Mouse (Mus musculus) hindlimb bud, embryonic 11.5 days (tissue): ENCODE measurements around the gene Lamp1.
A peak's percentile ranks its signal among the peaks of the same experiment; 100 is the strongest.

Experiments used
- DNase-seq: peaks from one replicate; pipeline ENCODE4 v3.0.0-alpha.2; 2012; ENCODE audit warnings: low read depth, low spot score; ENCODE audit errors: extremely low spot score

Gene Lamp1

DNA sequence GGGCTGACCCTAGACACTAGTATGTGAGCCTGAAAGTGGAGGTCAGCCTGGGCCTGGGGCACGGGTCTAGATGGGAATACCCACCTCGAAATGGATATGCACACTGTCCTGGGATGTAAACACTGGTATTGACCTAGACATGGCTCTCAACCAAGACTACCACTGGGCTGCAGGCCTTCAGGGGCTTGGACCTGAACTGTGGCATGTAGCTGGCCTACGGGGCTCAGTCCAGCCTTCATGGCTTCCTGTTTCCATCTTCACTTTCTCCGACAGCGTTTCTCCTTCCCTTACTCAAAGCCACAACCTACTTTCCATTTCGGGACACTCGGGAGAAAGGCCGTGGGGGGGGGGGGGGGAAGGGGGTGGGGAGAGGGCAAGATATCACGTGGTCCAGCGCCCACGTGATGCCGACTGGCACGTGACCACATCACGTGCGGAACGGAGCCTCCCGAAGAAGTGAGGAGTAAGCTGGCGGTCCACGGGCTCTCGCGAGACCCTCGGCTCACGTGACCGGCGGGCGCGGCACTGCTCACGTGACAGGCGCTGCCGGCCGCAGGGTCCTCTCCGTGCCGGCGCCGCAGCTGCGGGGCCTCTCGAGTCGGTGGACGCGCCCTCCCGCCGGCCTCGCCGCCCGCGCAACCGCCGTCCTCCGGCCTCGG, at the start of gene Lamp1:
Lamp1 (plus strand) TSS at position 444 of the 659 bp plus-strand sequence.
- DNase-seq: peak; percentile 100

DNA sequence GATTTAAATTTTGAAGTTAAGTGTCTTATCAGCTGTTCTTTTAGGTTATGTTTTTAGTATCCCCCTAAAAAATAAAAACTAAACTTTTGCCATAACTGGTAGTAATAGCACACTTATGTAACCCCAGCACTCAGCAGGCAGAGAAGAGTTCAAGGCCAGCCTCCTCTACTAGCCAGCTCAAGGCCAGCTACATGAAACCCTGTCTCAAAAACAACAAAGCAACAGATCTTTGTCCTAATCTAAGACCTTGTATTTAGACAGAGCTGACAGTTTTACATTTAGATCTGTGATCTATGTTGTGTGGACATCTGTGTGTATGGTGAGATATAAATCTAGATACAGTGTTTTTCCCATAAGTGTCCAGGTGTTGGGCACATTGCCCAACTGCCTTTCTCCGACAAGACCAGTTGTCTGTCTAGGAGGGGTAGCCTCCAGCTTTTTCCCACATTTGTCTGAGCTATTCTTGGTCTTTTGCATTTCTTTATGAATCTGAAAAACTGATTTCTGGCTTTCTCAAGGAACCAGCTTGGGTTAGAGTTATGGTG, 49.5 kb upstream of the Lamp1 start:
- no peak for DNase-seq

DNA sequence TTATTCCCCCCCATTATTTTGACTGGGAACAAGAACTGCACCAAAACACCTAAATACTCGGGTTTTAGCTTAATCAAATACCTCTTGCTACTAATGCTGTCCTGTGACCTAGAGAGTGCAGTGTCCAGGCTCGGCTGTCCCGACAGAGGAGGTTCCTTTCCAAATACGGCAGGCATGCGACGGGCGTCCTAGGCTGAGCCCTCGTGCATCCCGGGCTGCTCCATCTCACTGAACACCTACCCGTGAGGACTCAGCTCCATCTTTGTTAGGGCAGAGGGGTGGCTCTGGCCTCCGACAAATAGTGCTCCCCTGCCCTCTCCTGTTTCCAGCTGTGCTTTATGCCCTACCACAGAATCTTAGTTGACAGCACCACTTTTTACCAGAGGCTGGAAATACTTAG, 47.0 kb upstream of the Lamp1 start:
- DNase-seq: no peak

DNA sequence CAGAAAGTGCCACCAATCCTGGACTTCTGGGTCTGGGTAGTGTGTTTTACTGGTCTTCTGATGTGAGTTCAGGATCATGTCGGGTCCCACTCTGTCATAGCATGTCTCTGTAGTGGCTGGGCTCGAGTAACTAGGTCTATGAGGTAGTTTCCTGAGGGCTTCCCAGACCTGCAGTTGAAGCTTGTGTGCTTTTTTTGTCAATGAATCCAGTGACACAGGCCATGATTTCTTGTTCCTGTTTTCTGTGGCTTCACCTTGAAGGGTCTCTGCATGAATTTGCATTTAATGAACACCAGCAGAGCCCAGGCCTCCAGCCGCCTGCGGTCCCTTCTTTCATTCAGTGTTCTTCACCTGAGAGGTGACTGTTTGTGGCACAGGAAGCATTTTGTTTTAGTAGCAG, 45.7 kb upstream of the Lamp1 start:
- DNase-seq: no peak

DNA sequence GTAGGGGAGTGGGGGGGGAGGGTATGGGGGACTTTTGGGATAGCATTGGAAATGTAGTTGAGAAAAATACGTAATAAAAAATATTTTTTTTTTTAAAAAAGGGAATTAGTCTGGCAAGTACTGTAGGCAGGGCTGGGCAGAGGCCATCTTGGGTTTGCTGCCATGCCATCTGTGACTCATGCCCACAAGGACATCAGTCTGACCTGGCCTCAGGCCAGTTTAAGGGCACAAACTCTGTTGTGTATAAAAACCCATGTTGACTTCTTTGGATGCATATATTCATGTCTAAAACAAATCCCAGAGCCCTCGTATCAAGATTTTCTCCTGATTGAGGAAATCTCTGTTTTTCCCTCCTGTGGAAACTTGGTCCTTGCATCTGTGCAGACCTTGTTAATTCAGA, 41.9 kb upstream of the Lamp1 start:
- no peak for DNase-seq

DNA sequence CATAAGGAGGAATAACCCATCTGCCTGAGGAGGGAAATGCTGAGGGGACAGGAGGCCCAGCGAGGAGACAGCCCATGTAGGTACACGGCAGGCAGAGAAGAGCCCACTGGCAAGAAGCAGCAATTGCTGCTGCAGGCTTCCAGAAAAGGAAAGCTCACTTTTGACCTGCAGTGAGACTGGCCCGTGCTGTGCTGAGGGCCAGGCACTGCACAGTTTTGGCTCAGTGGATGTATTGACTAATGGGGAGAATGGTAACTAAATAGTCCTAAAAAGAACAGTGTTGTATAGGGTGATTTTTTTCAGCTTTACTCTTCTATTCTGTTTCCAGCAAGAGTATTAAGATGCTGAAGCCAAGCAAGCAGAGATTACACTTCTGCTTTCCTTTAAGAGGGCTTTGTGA, 40.4 kb upstream of the Lamp1 start:
- DNase-seq: no peak

DNA sequence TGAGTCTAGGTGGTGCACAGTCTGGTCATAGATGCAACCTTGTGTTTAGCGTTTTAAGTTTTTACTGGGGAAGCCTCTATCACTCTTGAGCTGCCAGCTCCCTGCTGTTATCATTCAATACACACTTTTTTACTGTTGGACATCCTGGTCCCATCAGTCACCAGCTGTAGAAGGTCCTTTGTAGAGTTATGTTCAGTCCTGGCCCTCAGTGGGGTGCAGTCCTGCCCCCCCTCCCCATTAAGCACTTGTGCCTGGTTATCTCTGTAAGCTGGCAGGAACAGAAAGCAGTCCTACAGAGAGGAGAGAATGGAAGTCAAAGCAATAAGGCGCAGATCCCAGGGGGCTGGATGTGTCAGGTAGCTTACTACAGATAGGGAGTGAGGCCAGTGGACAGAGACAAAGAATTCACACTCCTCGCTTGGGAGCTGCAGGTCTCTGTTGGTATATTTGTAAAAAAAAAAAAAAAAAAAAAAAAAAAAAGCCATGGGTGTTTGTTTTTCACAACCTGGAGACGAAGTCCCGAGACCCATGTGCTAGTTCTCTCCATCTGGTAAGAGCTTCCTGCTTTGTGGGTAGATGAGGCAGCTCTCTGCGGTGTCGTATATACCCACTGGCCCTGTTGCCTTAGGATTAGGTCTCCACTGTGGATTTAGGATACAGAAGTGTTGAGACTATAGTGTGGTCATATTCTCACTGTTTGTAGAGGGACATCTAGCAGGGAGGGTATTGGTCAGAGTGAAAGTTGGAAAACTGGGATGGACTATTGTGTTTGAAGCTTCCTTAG, 37.9 kb upstream of the Lamp1 start:
- no peak for DNase-seq

DNA sequence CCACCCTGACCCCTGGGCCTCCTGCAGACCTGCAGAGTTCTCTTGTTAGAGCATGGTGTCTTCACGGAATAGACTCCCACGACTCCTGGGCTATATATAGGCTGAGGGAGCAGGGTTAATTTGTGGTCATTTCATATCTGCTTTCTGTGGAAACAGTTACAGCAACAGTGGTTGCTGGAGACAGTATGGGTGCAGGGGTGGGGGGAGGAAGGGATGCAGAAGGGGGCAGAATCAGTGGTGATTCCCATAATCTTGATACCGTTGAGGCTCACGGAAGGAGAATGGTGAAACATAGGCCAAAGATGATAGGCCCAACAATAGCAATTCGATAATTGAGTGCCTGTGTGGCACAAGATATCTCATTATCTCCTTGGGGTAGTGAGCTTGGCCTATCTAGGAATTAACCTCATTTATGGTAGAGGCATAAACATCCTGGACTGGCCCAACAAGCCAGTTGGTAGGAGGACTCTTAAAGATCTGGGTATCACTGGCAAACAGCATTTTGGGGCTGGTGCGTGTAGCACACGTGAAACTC, 36.0 kb upstream of the Lamp1 start:
- no peak for DNase-seq

DNA sequence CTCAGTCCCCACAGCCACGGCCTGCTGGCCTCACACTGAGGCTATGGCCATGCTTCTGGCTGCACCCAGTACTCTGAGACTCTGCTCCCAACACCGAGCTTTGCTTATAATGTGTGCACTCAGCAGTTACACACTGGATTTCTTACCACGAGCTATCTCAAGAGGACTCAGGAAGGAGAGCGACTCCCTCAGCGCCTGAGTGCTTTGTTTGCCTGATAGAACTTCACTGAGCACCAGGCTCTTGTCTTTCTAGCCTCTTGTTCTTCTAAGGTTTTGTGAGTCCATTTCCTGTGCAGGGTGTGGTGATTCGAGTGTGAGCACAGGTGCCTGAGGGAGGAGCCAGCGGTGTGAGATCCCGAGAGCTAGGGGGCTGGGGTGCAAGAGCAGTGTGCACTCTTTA, 34.1 kb upstream of the Lamp1 start:
- DNase-seq: no peak

DNA sequence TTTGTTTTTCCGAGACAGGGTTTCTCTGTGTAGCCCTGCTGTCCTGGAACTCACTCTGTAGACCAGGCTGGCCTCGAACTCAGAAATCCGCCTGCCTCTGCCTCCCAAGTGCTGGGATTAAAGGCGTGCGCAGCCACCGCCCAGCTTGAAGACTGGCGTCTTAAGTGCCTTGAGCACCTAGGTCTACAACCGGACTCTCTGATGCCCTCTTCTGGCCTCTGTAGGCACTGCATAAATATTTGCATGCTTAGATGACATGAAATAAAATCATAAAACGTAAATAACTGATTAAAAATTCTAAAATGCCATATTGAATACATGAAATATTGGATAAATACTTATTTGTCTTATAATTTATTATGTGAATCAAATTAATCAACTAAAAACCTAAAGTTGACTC, 26.7 kb upstream of the Lamp1 start:
- DNase-seq: peak; percentile 44

DNA sequence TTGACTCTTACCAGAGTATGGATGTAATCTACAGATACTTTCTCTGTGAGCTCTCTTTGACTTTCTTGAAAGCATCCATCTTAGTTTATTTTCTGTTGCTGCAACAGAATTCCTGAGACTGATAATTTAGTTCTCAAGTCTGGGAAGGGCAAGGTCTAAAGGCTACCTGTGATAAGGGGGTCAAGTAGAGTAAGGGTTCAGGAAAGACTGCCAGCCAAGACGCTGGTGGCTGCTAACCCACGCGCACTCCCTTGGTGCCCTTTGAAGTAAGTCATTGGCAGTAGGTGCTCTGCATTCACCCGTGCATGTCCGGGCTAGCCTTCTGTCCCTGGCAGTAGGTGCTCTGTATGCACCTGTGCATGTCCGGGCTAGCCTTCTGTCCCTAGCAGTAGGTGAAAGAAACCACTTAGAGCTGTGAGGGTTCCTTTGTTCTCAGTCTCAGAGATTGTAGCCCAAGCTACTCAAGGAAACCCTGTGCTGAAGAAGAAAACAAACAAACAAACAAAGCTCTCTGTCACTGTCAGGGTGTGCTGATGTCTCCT, 19.2 kb upstream of the Lamp1 start:
- no peak for DNase-seq

DNA sequence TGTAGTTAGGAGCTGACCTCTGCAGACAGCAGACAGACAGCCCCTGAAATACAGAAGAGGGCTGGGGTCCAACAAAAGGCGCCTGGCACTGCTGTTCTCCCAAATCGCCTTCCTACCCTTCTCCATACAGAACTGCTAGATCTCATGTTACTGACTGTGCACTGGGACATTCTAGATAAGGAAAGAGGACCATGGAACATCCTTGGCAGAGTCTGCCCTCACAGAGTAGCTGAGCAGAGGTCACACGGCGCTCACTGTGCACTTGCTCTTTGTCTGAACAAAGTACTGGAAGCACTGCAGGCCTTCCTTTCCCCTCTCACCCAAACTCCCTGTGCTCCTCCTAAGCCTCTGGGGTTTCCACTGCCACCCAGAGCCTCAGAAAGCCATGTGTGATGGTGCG, 17.3 kb upstream of the Lamp1 start:
- no peak for DNase-seq

DNA sequence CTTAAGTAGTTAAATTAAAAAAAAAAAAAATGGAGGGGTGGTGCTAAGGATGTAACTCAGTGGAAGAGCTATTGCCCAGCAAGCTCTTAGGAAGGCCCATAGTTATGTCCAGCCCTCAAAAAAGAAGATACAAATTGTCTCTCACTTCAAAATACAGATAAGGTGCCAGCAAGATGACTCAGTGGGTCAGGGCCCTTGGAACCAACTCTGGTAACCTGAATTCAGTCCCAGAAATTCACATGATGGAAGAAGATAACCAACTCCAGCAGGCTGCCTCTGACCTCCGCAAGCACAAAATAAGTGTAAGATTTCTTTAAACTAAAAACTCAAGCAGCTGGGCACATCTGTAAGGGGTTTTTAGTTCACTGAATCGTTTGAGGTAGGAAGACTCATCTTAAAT, 10.5 kb upstream of the Lamp1 start:
- no peak for DNase-seq

DNA sequence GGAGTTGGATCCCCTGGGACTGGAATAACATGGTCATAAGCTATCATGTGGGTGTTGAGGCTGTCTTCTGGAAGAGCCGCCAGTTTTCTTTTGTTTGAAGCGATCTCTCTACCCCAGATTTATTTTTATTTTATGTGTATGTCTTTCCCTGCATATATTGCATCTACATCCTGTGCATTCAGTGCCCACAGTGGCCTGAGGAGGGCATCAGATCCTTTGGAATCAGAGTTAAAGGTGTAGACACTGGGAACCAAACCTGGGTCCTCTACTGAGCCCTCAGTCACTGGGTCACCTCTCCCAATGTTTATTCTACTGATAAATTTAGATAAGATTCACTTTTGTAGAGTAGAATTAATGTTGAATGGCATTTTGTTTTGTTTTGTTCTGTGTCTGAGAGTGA, 9.7 kb upstream of the Lamp1 start:
- DNase-seq: no peak

DNA sequence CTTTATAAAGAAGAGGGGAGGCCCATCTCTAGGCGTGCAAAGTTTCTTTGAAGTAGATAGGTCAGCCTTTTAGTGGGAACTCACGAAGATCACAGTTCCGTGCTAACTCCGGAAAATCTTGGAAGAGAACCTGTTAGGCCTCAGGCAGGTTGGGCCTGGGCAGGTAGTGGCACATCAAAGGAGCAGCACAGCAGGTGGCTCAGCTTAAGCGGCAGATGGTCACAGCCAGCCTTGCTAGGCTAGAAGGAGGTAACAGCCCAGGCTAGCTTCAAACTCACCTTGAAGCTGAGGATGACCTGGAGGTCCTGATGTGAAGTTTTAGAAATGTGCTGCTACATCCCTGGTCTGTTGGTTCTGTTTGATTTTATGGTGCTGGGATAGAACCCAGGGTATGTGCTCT, 9.1 kb upstream of the Lamp1 start:
- DNase-seq: no peak

DNA sequence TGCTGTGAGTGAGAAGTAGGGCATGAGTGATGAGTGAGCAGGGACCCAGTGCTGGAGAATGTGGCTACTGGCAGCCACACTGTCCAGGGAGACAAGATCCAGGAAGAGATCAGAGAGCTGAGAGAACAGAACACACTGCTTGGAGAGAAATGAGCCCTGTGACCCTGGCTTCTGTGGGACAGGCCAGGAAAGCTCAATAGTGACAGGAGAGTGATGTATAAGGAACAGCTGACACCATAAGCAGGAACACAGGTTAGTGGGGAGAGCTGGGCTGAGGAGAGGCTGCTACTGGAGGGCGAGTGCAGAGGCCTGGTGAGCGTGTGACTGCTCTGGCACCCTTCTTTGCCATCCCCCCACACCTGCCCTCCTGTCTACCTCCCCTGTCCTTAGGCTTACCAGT, 8.0 kb upstream of the Lamp1 start:
- no peak for DNase-seq

DNA sequence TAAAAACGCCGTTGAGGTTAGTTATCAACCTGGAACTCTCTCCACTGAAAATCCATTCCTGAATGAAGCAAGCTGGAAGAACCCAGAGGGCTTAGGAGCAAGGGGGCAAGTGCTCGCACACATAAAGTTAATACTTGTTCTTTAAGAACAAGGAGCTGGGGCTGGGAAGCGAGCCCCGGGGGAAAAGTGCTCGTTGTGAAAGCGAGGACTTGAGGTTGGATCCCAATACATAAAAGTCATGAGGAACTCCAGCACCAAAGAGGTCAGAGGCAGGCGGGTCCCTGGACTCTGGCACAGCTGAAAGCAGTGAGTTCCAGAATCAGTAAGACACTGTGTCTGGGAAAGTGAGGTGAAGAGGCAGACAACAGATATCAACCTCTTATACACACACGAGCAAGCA, 4.9 kb upstream of the Lamp1 start:
- DNase-seq: no peak

DNA sequence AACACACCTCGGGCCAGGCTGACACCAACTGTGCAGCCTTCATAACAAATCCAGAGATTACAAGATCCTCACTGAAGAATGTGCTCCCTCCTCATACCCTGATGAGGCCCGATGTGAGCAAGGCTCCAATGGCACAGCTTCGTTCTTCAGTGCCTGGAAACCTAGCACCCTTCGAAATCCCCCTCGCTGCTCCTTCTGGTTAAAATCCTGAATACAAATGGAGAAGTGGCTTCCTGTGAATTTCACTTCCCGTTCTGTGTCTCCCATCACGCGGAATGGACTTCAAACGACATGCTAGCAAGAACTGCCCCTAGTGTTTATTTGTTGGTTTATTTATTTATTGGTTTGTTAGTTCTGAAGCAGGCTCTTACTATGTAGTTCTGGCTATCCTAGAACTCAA, 3.6 kb upstream of the Lamp1 start:
- DNase-seq: no peak

DNA sequence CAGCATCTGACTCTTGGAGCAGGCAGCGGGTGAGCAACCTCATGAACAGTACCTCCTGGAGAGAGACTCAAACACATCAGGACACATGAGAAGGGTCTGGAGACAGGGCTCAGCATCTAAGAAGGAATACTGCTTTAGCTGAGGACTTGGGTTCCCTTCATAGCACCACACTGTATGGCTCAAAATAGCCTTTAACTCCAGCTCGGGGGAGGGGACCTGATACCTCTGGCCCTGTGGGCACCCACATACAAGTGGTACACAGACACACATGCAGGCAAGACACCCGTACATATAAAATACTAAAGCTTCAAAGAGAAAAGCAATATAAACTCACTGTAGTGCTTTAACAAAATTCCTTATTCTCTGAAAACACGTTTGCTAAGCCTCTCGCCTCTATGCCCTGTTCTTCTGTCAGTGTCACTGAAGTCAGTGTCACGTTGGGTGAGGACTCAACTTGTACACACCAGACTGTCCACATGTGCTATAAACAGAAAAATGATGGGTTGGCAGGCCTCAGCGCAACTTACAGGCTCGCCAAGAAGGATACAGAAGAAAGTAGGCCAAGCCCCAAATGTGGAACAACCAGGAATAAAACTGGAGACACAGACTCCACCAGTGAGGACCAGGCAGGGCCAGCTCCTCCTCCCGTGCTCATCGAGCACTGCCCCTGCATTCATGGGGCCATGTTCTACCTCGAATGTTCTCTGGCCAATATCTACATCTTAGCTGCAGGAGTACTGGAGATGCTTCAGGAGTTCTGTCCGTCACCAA, 2.4 kb upstream of the Lamp1 start:
- no peak for DNase-seq

DNA sequence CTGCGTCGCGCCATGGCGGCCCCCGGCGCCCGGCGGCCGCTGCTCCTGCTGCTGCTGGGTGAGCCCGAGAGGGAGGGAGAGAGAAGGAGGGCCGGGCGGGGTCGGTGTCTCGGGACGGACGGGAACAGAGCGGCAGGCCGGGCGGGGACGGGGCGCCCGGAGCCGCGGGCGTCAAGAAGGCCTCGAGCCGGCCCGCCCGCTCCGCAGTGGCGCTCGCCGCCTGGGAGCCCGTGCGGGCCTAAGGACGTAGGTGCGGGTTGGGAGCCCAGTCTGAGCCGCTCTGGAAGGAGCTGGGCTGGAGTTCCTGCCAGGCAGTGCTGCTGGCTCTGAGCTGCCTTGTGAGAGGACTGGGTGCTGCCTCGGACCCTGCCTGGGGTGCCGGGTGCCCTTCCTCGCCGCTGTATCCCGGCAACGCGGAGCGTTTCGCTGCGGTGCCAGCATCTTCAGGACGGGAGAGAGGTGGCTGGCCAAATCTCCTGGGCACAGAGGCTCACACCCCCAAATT, 468 bp downstream of the Lamp1 start:
- no peak for DNase-seq

DNA sequence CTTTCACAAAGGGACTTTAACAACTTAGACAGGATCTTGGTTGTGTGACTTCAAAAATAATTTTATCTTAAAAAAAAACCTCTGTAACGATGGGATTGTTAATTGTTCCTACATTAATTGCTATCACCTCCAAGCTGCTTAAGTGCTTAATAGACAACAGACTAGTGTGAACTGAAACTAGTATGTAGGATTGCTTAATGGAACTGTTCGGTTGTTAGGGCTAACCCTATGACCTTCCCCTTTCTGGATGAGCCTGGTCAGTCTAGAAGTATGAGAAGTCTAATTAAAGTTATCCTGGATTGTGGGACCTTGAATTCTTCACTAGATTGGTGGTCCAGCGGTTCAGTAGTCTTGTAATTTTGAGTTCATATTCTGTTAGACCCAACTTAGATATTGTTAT, 1.7 kb downstream of the Lamp1 start:
- DNase-seq: no peak
